Mouse (Mus musculus) cortical plate, adult 2 months (tissue): ENCODE results near the gene Rad51b.

Source experiments
- CTCF ChIP-seq: fragments of 200-500 bp; IDR thresholded peaks from 2 replicates; pipeline ENCODE4 v1.5.1; 2011; ENCODE audit warnings: mild to moderate bottlenecking, control low read depth, low read length; ENCODE audit not compliant: insufficient read depth; ENCODE audit errors: extremely low read depth
- POLR2A ChIP-seq: fragments of 200-500 bp; IDR thresholded peaks from 2 replicates; pipeline ENCODE4 v1.6.1; 2011; ENCODE audit warnings: mild to moderate bottlenecking, low read length, control low read depth; ENCODE audit not compliant: insufficient read depth; ENCODE audit errors: extremely low read depth

DNA sequence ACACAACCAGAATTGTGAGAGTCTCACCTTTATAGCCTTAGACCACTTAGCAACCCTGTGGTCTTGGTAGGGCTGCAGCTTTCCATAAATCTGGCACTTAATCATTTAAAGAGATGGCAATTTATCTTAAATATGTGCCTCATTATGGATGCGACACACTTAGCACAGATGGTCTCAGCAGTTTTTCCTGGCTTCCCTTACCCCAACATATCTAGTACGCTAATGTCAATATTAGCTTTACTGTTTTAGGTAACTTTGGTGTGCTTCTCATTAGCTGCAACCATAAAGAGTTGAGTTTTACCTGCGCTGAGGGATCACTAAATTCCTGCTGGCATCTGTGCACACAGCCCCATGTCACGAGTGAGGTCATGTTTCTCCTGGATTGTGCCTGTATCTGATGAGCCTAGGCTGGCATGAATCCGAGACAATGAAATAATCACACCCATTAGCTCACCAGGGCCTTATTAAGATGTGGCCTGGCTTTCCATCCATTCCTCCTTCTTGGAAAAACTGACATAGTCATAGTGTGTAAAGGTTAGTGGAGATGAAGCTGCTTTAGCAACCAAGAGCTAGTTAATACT lies 432.9 kb downstream of the Rad51b start:
- TF ChIP-seq CTCF (no peak), POLR2A (no peak)
